Mouse (Mus musculus) ZHBTc4 (cell line): ENCODE results near the gene Pbrm1.
A peak's percentile ranks its signal among the peaks of the same experiment; 100 is the strongest.

Experiments used
- DNase-seq: peaks from one replicate; pipeline ENCODE4 v3.0.0-alpha.2; 2011; ENCODE audit warnings: low read depth, low spot score

Gene Pbrm1

GRCm38 (mm10) chr14:31018860-31019291 is at the start of gene Pbrm1, which contains the start of gene Gnl3:
TSS of gene Pbrm1 (plus strand) at chr14:31019138.
TSS of gene Gnl3 (minus strand) at chr14:31019152.
- DNase-seq = peak; percentile 99

DNA sequence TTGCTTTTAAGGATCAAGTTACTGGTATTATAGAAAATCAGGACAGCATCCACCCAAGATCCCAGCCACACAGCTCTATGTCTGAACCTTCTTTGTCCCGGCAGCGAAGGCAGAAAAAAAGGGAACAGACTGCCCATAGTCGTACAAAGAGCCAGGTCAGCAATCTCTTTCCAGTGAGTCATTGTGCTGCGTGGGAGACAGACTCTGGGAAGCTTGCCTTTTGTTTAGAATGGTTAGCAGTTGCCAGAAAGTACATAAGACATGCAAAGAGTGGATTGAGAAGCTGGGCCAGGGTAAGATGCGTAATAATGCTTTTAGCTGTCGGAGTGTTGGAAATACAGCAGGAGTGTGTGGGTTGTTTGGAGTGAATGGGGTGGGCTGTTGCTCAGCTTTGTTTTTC is 44.7 kb upstream of the Pbrm1 start:
- no peak for DNase-seq

DNA sequence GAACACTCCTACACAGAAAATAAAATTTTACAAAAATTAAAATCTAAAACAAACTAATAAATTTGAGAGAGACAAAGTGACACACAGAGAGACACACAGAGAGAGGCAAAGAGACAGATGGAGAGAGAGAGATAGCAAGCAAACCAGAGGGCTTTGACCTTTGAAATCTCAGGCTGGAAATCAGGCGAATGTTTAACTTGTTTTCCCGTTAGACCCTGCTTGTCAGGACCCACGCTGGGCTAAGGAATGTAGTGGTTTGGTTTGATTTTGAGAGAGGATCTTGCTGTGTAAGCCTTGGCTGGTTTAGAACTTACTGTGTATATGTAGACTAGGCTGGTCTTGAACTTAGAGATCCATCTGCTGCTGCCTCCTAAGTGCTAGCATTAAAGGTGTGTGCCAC is 42.7 kb upstream of the Pbrm1 start:
- no peak for DNase-seq

- DNase-seq = no peak
Observed at GRCm38 (mm10) chr14:30996417-30996816, 22.5 kb upstream of the Pbrm1 start.

GRCm38 (mm10) chr14:31000356-31000755 is 18.6 kb upstream of the Pbrm1 start:
- no peak for DNase-seq

DNA sequence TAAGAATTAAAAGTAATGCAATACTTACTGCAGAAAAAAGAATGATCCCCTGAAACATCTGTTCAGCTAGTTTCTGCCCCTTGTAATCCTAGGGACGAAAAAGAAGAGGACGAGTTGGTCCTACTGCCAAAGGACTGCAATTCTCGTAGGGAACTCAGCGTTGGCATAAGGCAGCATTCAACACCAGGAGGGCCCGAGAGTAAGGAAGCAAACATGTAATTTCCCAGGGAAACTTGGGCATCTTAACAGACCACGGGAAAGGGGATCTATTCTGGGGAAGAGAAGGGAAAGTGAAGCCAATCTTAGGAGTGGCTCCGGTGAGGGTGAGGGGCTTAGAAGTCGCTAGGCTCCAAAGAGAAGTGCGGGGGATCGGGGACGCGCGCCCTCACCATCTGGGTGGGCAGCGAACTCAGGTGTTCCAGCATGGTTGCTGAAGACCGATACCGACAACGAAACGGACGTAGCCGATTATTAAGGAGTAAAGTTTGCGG is 18.1 kb upstream of the Pbrm1 start:
- no peak for DNase-seq

- DNase-seq = peak; percentile 89
Observed at GRCm38 (mm10) chr14:31001307-31002205, 17.4 kb upstream of the Pbrm1 start, which contains the start of the genes Glt8d1 and Spcs1. TSS of gene Glt8d1 (plus strand) at chr14:31001400. TSS of gene Spcs1 (minus strand) at chr14:31001672.

DNA sequence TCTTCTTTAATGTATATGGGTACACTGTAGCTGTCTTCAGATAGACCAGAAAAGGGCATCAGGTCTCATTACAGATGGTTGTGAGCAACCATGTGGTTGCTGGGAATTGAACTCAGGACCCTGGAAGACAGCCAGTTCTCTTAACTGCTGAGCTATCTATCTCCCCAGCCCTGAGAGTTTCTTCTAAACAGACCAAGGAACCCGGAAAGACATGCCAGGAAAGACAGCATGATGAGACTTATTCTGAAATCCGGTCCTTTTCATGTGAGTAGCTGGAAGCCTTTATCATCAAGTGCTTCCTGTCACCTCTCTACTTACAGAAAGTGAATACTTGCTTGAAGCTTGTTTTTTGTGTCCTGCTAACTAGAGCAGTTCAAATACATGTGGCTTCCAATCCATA is 14.4 kb upstream of the Pbrm1 start:
- DNase-seq = no peak

DNA sequence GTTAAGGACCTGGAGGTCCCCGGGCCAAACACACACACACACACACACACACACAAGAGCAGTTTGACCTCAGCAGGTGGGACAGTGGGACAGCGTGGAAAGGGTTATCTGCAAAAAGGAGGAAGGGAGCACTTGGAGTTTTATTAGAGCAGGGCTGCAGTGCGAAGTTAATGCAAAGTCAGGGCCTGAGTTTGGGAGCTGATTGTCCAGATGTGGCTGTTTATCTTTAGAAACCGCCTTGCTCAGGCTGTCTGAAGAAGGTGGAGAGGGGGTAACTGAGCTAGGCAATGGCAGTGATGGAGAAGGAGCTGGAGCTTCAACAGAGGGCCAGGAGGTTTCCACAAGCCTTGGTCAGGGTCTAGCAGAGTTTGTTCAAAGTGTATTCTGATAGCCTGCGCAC is 12.2 kb upstream of the Pbrm1 start:
- DNase-seq = no peak

GRCm38 (mm10) chr14:31011588-31011987 is 7.3 kb upstream of the Pbrm1 start:
- DNase-seq = no peak

GRCm38 (mm10) chr14:31013928-31014327 is 5.0 kb upstream of the Pbrm1 start:
- no peak for DNase-seq

GRCm38 (mm10) chr14:31016063-31016462 is 2.9 kb upstream of the Pbrm1 start:
- no peak for DNase-seq

DNA sequence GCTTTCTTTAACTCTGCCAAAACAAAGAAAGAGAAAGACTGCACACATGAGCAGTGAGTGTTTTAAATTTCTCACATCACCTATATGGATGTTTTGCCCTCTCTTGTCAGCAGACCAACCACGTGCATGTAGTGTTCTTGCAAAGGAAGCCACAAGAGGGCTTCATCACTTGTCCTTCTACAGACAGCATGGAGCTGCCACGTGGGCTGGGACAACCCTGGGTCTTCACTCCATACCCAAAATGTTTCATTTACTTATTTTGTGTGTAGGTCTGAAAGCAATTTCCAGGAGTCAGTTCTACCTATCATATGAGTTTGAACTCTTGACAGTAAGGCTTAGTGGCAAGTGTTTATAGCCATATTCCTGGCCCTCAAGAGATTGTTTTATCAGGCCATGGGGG is 1.1 kb upstream of the Pbrm1 start:
- DNase-seq = peak; percentile 77

DNA sequence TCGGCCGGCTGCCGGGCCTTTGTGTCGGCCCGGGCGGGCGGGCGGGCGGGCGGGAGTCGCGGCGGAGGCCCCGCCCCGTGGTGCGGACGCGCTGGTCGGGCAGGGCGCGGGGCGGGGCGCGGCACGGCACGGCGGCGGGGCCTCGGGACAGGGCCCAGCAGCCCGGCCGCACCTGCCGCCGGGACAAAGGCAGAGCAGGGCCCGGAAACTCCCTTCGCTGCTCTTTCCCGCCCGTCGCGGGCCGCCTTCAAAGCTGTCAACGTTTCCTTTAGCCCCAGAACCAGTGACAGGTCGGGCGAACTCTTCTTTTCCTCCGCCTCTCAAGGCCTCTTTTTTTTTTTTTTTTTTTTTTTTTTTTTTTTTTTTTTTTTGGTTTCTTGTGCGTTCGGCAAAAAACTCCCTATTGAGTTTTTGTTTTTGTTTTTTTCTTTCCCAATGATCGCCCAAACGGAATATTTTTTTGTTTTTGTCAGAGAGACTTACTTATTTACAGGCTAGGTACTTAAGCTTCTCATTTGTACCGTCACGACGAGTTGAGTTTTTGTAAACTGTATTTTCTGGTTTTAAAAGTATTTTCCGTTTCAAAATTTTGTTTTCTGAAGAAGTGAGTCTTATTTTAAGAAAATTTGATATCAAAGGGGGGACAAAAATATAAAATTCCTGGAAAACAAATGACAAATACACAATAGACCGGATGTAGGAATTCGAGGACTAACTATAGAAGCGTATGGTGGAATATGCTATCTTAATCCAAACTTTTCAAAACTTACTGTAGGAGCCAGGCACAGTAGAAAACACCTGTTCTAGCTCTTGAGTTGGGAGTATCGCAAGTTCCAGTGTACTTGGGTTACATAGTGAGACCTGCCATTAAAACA is 630 bp downstream of the Pbrm1 start:
- DNase-seq = peak; percentile 85

DNA sequence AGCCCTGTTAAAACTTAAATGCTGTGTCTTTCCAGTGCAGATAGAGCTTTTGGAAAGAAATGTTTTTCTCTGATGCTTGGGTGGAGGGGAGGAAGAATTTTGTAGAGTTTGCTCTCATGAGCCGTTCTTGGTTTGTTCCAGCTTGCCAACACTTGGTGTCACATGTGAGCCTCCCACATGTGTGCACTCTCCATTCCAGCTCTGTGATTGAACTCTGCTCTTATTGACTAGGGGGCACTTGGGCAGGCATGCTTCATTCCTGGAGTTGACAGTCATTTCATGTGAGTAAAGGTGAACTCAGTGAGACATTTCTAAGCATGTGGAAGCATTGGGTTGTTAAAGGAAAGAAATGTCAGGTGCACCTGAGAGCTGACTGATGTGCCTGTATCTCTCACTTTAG is 3.6 kb downstream of the Pbrm1 start:
- no peak for DNase-seq

- peak; percentile 77 for DNase-seq
Observed at GRCm38 (mm10) chr14:31025785-31026184, 6.8 kb downstream of the Pbrm1 start.

GRCm38 (mm10) chr14:31045296-31045695 is 26.4 kb downstream of the Pbrm1 start:
- DNase-seq = no peak

- DNase-seq = no peak
Observed at GRCm38 (mm10) chr14:31045817-31046216, 26.9 kb downstream of the Pbrm1 start.

GRCm38 (mm10) chr14:31062277-31062676 is 43.3 kb downstream of the Pbrm1 start:
- peak; percentile 56 for DNase-seq

- no peak for DNase-seq
Observed at GRCm38 (mm10) chr14:31069086-31069733, 50.3 kb downstream of the Pbrm1 start.

GRCm38 (mm10) chr14:31078597-31079208 is 59.8 kb downstream of the Pbrm1 start:
- no peak for DNase-seq
